Mouse (Mus musculus): ENCODE measurements around the gene Nr0b2.

DNA sequence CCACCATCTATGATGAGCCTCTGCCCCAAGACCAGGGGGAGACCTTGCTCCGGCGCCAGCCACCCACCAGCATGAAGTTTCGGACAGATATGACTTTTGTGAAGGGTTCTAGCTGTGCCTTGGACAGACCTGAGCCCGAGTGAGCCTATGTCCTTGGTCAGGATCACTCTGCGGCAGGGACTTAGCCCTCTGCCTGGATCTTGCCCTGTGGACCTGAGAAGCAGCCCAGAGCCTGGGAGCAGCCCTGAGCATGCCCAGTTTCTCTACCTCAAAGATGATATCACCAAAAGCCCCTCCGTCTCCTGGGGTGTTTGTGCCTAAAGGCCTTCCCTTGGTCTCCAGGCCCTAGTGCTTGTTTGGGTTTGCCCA lies 30.5 kb downstream of the Nr0b2 start:
- TF ChIP-seq CTCF (IDR thresholded peaks at IDR 0.05; ENCODE audit: low read depth, low read length) (no peak), POLR2A (IDR thresholded peaks at IDR 0.05; ENCODE audit: borderline replicate concordance, low read depth, low read length) (no peak)
